Mouse (Mus musculus) kidney, embryonic 14.5 days (tissue): Measurements from ENCODE around the gene Spi1. TPM values are rescaled to one million over a fixed set of nuclear protein-coding genes. Genes with fewer than 3 reads are reported as not detected.

Experiments used
- ATAC-seq: fragments of 200-750 bp; cut with Nextera tagmentation; 2 replicates; pipeline ENCODE4 v1.8.0; 2017; ENCODE audit warnings: moderate number of reproducible peaks, mild to moderate bottlenecking, moderate TSS enrichment, moderate library complexity; ENCODE audit not compliant: low FRiP score, low TSS enrichment
- H3K27ac ChIP-seq: fragments of 300-500 bp; sonication (generic); 2 replicates; pipeline ENCODE4 v1.5.1; 2014; ENCODE audit warnings: low read depth, mild to moderate bottlenecking, low read length, moderate library complexity, mixed read lengths
- H3K27me3 ChIP-seq: fragments of 300-500 bp; sonication (generic); 2 replicates; pipeline ENCODE4 v1.6.1; 2014; ENCODE audit warnings: mild to moderate bottlenecking, low read length; ENCODE audit not compliant: control insufficient read depth, insufficient read depth
- H3K36me3 ChIP-seq: fragments of 300-500 bp; sonication (generic); 2 replicates; pipeline ENCODE4 v1.6.1; 2014; ENCODE audit warnings: low read length, mixed read lengths; ENCODE audit not compliant: control insufficient read depth, insufficient read depth
- H3K4me1 ChIP-seq: fragments of 300-500 bp; sonication (generic); 2 replicates; pipeline ENCODE4 v1.6.1; 2014; ENCODE audit warnings: low read length, mixed read lengths; ENCODE audit not compliant: control insufficient read depth, insufficient read depth
- H3K4me2 ChIP-seq: fragments of 300-500 bp; sonication (generic); replicated peaks from 2 replicates; pipeline ENCODE4 v1.6.1; 2014; ENCODE audit warnings: low read depth, mild to moderate bottlenecking, low read length
- H3K4me3 ChIP-seq: fragments of 300-500 bp; sonication (generic); 2 replicates; pipeline ENCODE4 v1.5.1; 2014; ENCODE audit warnings: mild to moderate bottlenecking, low read length
- H3K9ac ChIP-seq: fragments of 300-500 bp; sonication (generic); 2 replicates; pipeline ENCODE4 v1.6.1; 2014; ENCODE audit warnings: low read depth, mild to moderate bottlenecking, low read length, moderate library complexity
- H3K9me3 ChIP-seq: fragments of 300-500 bp; sonication (generic); 2 replicates; pipeline ENCODE4 v1.6.1; 2016; ENCODE audit warnings: low read length; ENCODE audit not compliant: control insufficient read depth
- WGBS: fragments of 180-500 bp; shearing (Covaris S2); extraction: QIAGEN DNeasy Blood & Tissue Kit; methylation state at CpG from one replicate; pipeline ENCODE4 v1.1.7; 2014; 5-methylcytosine and 5-hydroxymethylcytosine counted together
- polyA plus RNA-seq: library from polyadenylated mRNA; unstranded; fragments of >200 nt; fragmentation: Nextera tagmentation; extraction: Ambion mirVana; gene quantifications from 2 replicates; pipeline ENCODE4 v1.2.1, GENCODE M21; 2014

Gene Spi1
- polyA plus RNA-seq, 1 experiment from 2014 or later = 2.2 TPM

- Histone ChIP-seq H3K4me1 (no peaks in the 10 kb centered on the region), H3K27me3 (no peaks in the 10 kb centered on the region), H3K9me3 (no peaks in the 10 kb centered on the region), H3K4me3 (no peak overlapping the region), H3K27ac (no peak overlapping the region), H3K9ac (no peak overlapping the region), H3K4me2 (no peak overlapping the region), H3K36me3 (no peaks in the 10 kb centered on the region)
- WGBS = 42% methylated on average over 8 of the region's 8 CpGs
- ATAC-seq = no peak
Observed at GRCm38 (mm10) chr2:91121497-91121896, 39.3 kb downstream of the Spi1 start.

- ATAC-seq = no peak
- H3K4me3 ChIP-seq = no peak overlapping the region
- no peak overlapping the region for H3K4me2 ChIP-seq
- no peak overlapping the region for H3K27ac ChIP-seq
- H3K9me3 ChIP-seq = no peaks in the 10 kb centered on the region
- H3K27me3 ChIP-seq = no peaks in the 10 kb centered on the region
- 81% methylated on average over 6 of the region's 6 CpGs for WGBS
- no peaks in the 10 kb centered on the region for H3K36me3 ChIP-seq
- no peaks in the 10 kb centered on the region for H3K4me1 ChIP-seq
- H3K9ac ChIP-seq = no peak overlapping the region
Observed at GRCm38 (mm10) chr2:91123521-91123920, 41.3 kb downstream of the Spi1 start.

- Histone ChIP-seq H3K9ac (no peak overlapping the region), H3K4me1 (no peaks in the 10 kb centered on the region), H3K4me2 (no peak overlapping the region), H3K27me3 (no peaks in the 10 kb centered on the region), H3K9me3 (no peaks in the 10 kb centered on the region), H3K4me3 (no peak overlapping the region), H3K36me3 (no peaks in the 10 kb centered on the region), H3K27ac (no peak overlapping the region)
- 84% methylated on average over 10 of the region's 10 CpGs for WGBS
- no peak for ATAC-seq
Observed at GRCm38 (mm10) chr2:91125101-91125500, 42.9 kb downstream of the Spi1 start.

- ATAC-seq = no peak
- Histone ChIP-seq H3K27me3 (no peaks in the 10 kb centered on the region), H3K9ac (no peak overlapping the region), H3K4me3 (no peak overlapping the region), H3K9me3 (no peaks in the 10 kb centered on the region), H3K36me3 (no peaks in the 10 kb centered on the region), H3K4me1 (no peaks in the 10 kb centered on the region), H3K27ac (no peak overlapping the region), H3K4me2 (no peak overlapping the region)
- WGBS = 85% methylated on average over 5 of the region's 5 CpGs
Observed at GRCm38 (mm10) chr2:91128761-91129160, 46.6 kb downstream of the Spi1 start.

- no peaks in the 10 kb centered on the region for H3K27me3 ChIP-seq
- H3K9ac ChIP-seq = no peak overlapping the region
- 88% methylated on average over 6 of the region's 6 CpGs for WGBS
- H3K27ac ChIP-seq = no peak overlapping the region
- H3K4me1 ChIP-seq = no peaks in the 10 kb centered on the region
- H3K9me3 ChIP-seq = no peaks in the 10 kb centered on the region
- no peaks in the 10 kb centered on the region for H3K36me3 ChIP-seq
- ATAC-seq = no peak
- H3K4me2 ChIP-seq = no peak overlapping the region
- no peak overlapping the region for H3K4me3 ChIP-seq
Observed at GRCm38 (mm10) chr2:91130126-91130525, 47.9 kb downstream of the Spi1 start.

GRCm38 (mm10) chr2:91131251-91131650 is 49.1 kb downstream of the Spi1 start:
- H3K27me3 ChIP-seq = no peaks in the 10 kb centered on the region
- WGBS = 89% methylated on average over 15 of the region's 15 CpGs
- no peak overlapping the region for H3K4me3 ChIP-seq
- no peak overlapping the region for H3K4me2 ChIP-seq
- no peak for ATAC-seq
- H3K9ac ChIP-seq = no peak overlapping the region
- no peaks in the 10 kb centered on the region for H3K9me3 ChIP-seq
- H3K27ac ChIP-seq = no peak overlapping the region
- H3K4me1 ChIP-seq = no peaks in the 10 kb centered on the region
- no peaks in the 10 kb centered on the region for H3K36me3 ChIP-seq

GRCm38 (mm10) chr2:91132035-91132434 is 49.8 kb downstream of the Spi1 start:
- no peaks in the 10 kb centered on the region for H3K4me1 ChIP-seq
- H3K4me2 ChIP-seq = no peak overlapping the region
- H3K4me3 ChIP-seq = no peak overlapping the region
- no peaks in the 10 kb centered on the region for H3K36me3 ChIP-seq
- 80% methylated on average over 3 of the region's 3 CpGs for WGBS
- no peak for ATAC-seq
- no peak overlapping the region for H3K9ac ChIP-seq
- no peaks in the 10 kb centered on the region for H3K27me3 ChIP-seq
- no peak overlapping the region for H3K27ac ChIP-seq
- no peaks in the 10 kb centered on the region for H3K9me3 ChIP-seq

GRCm38 (mm10) chr2:91136513-91137412 is 54.6 kb downstream of the Spi1 start:
- Histone ChIP-seq H3K27ac (no peak overlapping the region), H3K4me3 (no peak overlapping the region), H3K9ac (no peak overlapping the region), H3K36me3 (peaks cover 3% of the 10 kb centered on the region; the same call in 1 of the 2 replicates), H3K9me3 (no peaks in the 10 kb centered on the region), H3K27me3 (no peaks in the 10 kb centered on the region), H3K4me1 (0 out of 2 replicates have a peak, but pooled peaks cover 3% of the 10 kb centered on the region), H3K4me2 (no peak overlapping the region)
- no peak for ATAC-seq
- WGBS = 79% methylated on average over 11 of the region's 11 CpGs

- ATAC-seq = no peak
- no peak overlapping the region for H3K27ac ChIP-seq
- WGBS = 87% methylated on average over 6 of the region's 6 CpGs
- H3K4me2 ChIP-seq = no peak overlapping the region
- H3K4me1 ChIP-seq = 0 out of 2 replicates have a peak, but pooled peaks cover 3% of the 10 kb centered on the region
- peaks cover 3% of the 10 kb centered on the region; the same call in 1 of the 2 replicates for H3K36me3 ChIP-seq
- no peaks in the 10 kb centered on the region for H3K9me3 ChIP-seq
- no peak overlapping the region for H3K4me3 ChIP-seq
- H3K9ac ChIP-seq = no peak overlapping the region
- no peaks in the 10 kb centered on the region for H3K27me3 ChIP-seq
Observed at GRCm38 (mm10) chr2:91137481-91137880, 55.3 kb downstream of the Spi1 start.
